Mouse (Mus musculus): ENCODE measurements at regions not wholly inside any gene's neighbourhood (a gene's known extent, or its start where the extent isn't known, plus 50 kb on each side); places are given as distances from the start of the nearest gene placed in this dataset.

DNA sequence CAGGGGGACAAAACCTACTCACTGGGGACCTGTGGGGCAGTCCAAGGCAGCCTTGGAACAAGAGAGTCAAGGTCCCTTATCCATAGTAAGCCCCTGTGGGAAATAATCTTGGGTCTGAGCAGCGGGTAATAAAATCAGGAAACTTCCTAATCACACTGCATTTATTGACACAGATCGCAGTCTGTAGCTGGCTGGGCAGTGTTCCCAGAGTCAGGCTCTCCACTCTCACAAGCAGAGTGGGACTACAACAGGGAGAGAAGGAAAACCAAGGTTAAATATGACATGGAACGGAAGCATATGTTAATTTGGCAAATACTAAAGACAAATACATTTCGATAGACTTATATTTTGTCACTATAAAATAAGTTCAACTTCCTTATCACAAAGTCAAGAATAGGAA is 322.6 kb downstream of the Sox11 start:
- TF ChIP-seq HCFC1 (IDR thresholded peaks at IDR 0.05; ENCODE audit: low read depth, low read length) (no peak), POLR2A (IDR thresholded peaks at IDR 0.05; ENCODE audit: low read depth, low read length) (no peak), SIN3A (IDR thresholded peaks at IDR 0.05; ENCODE audit: low read length) (no peak), CTCF (conservative IDR thresholded peaks at IDR 0.05 in 1 of 2, IDR thresholded peaks at IDR 0.05 in 1 of 2; ENCODE audit: low read depth in 2 of 2, low read length in 2 of 2) (no peak), RCOR1 (conservative IDR thresholded peaks at IDR 0.05; ENCODE audit: low read depth, low read length) (no peak), ZC3H11A (IDR thresholded peaks at IDR 0.05; ENCODE audit: low read depth, low read length) (no peak), MAFK (IDR thresholded peaks at IDR 0.05; ENCODE audit: insufficient replicate concordance, low read length) (no peak), EP300 (IDR thresholded peaks at IDR 0.05; ENCODE audit: low read length) (no peak), JUN (IDR thresholded peaks at IDR 0.05; ENCODE audit: insufficient read depth, low read depth, low read length) (no peak), BHLHE40 (IDR thresholded peaks at IDR 0.05; ENCODE audit: low read depth, low read length) (no peak), IRF4 (IDR thresholded peaks at IDR 0.05; ENCODE audit: low read depth, low read length) (no peak)
